Mouse (Mus musculus) heart, postnatal 10 days (tissue): ENCODE measurements around the gene Ehbp1. TPM values are rescaled to one million over a fixed set of nuclear protein-coding genes. Genes with fewer than 3 reads are reported as not detected.

Experiments used
- DNase-seq, 2 experiments: peaks; one replicate each; pipeline ENCODE4 v3.0.0; 2021
- intact Hi-C: fragments of 180-260 bp; cut with DNase I; formaldehyde crosslinking; loops from one replicate; pipeline ENCODE4 v1.15.1; 2025
- total RNA-seq, 2 experiments: library from RNA; stranded (reverse); gene quantifications; 2 replicates each; pipeline ENCODE4 v1.2.3; 2021

Gene Ehbp1
- 100 to 1,000 TPM; 100 to 119 TPM for total RNA-seq

- intact Hi-C loops, result no loop called here
- DNase-seq, result peak; percentile 38 to 39
Measured at GRCm38 (mm10) chr11:22342242-22343207, at the start of gene Ehbp1. Gene Ehbp1, minus strand, starts transcription at chr11:22342292.

- intact Hi-C loops, result no loop called here
- DNase-seq, result peak; percentile 60 to 64
Measured at GRCm38 (mm10) chr11:22387472-22388098, 45.5 kb upstream of the Ehbp1 start.

- intact Hi-C loops, result no loop called here
- DNase-seq, result no peak
Measured at GRCm38 (mm10) chr11:22383532-22383931, 41.4 kb upstream of the Ehbp1 start.

- intact Hi-C loops, result no loop called here
- DNase-seq, result no peak
Measured at GRCm38 (mm10) chr11:22374811-22375210, 32.7 kb upstream of the Ehbp1 start.

GRCm38 (mm10) chr11:22373290-22373674 lies 31.2 kb upstream of the Ehbp1 start:
- intact Hi-C loops, result no loop called here
- DNase-seq, result no peak

GRCm38 (mm10) chr11:22372609-22373289 lies 30.7 kb upstream of the Ehbp1 start:
- intact Hi-C loops, result no loop called here
- DNase-seq, result no peak

- intact Hi-C loops, result no loop called here
- DNase-seq, result no peak
Measured at GRCm38 (mm10) chr11:22369841-22370240, 27.7 kb upstream of the Ehbp1 start.

GRCm38 (mm10) chr11:22368621-22369020 lies 26.5 kb upstream of the Ehbp1 start:
- intact Hi-C loops, result no loop called here
- no peak for DNase-seq

GRCm38 (mm10) chr11:22366486-22366885 lies 24.4 kb upstream of the Ehbp1 start:
- DNase-seq, result no peak
- intact Hi-C loops, result no loop called here

GRCm38 (mm10) chr11:22353962-22354621 lies 12.0 kb upstream of the Ehbp1 start:
- intact Hi-C loops, result no loop called here
- no peak for DNase-seq

- intact Hi-C loops, result no loop called here
- DNase-seq, result no peak
Measured at GRCm38 (mm10) chr11:22349945-22350344, 7.9 kb upstream of the Ehbp1 start.

GRCm38 (mm10) chr11:22348536-22348910 lies 6.4 kb upstream of the Ehbp1 start:
- DNase-seq, result no peak
- intact Hi-C loops, result no loop called here

GRCm38 (mm10) chr11:22347651-22348535 lies 5.8 kb upstream of the Ehbp1 start:
- DNase-seq, result peak; percentile 26 to 29
- intact Hi-C loops, result no loop called here

- intact Hi-C loops, result no loop called here
- no peak for DNase-seq
Measured at GRCm38 (mm10) chr11:22327302-22327910, 14.7 kb downstream of the Ehbp1 start.

- intact Hi-C loops, result loop anchor here (10.0 kb wide), 1 partner anchor 297 kb away; no protein-coding TSS in a partner anchor
- no peak for DNase-seq
Measured at GRCm38 (mm10) chr11:22317824-22318411, 24.2 kb downstream of the Ehbp1 start.

GRCm38 (mm10) chr11:22315801-22316200 lies 26.3 kb downstream of the Ehbp1 start:
- no peak for DNase-seq
- intact Hi-C loops, result loop anchor here (10.0 kb wide), 1 partner anchor 299 kb away; no protein-coding TSS in a partner anchor

- no peak for DNase-seq
- intact Hi-C loops, result no loop called here
Measured at GRCm38 (mm10) chr11:22301164-22301563, 40.9 kb downstream of the Ehbp1 start.

- DNase-seq, result no peak
- intact Hi-C loops, result loop anchor here (5.0 kb wide), 2 partner anchors 328 to 693 kb away; partner anchors contain the start of genes Commd1 and Gm28048
Measured at GRCm38 (mm10) chr11:22289164-22289563, 52.9 kb downstream of the Ehbp1 start.

GRCm38 (mm10) chr11:22287513-22287900 lies 54.6 kb downstream of the Ehbp1 start:
- intact Hi-C loops, result loop anchor here (5.0 kb wide), 2 partner anchors 330 to 695 kb away; partner anchors contain the start of genes Commd1 and Gm28048

More at GRCm38 (mm10) chr11:22287513-22287900, 54.6 kb downstream of the Ehbp1 start:
- no peak for DNase-seq
